Mouse (Mus musculus): ENCODE results near the gene Asb4. TPM values are rescaled to one million over a fixed set of nuclear protein-coding genes. Genes with fewer than 3 reads are reported as not detected.

The Asb4 gene
- total RNA-seq, 2 experiments from 2014 or later, result 0.25 to 0.59 TPM

Other genes with a start within 250 kb of the Asb4 start
- gene Pon1, start 189.4 kb upstream of the Asb4 start, total RNA-seq (2021), result not detected
- 1 to 10 TPM; 2.1 to 3.2 TPM for gene Pon3, start 127.1 kb upstream of the Asb4 start, total RNA-seq (2021)
- gene Pon2, start 84.9 kb upstream of the Asb4 start, total RNA-seq (2021), result 10 to 100 TPM; 23.7 to 24.4 TPM
- 10 to 100 TPM in 1 of 2 experiments, 1 to 10 TPM in 1; 9.4 to 10.4 TPM for gene Pdk4, start 112.9 kb downstream of the Asb4 start, total RNA-seq (2021)

Measured in left cerebral cortex, postnatal 36 days (tissue).